Mouse (Mus musculus) testis, adult 2 months (tissue): ENCODE results near the gene Ldlrad2. TPM values are rescaled to one million over a fixed set of nuclear protein-coding genes. Genes with fewer than 3 reads are reported as not detected.

Experiments used
- H3K27ac ChIP-seq: fragments of 200-500 bp; 2 replicates; pipeline ENCODE4 v1.5.1; 2012; ENCODE audit warnings: low read depth, low read length; ENCODE audit not compliant: control insufficient read depth, insufficient read depth
- H3K27me3 ChIP-seq: fragments of 200-500 bp; 2 replicates; pipeline ENCODE4 v1.6.1; 2012; ENCODE audit warnings: mild to moderate bottlenecking, low read length, moderate library complexity; ENCODE audit not compliant: control insufficient read depth, insufficient read depth
- H3K36me3 ChIP-seq: fragments of 200-500 bp; 2 replicates; pipeline ENCODE4 v1.6.1; 2012; ENCODE audit warnings: mild to moderate bottlenecking, low read length; ENCODE audit not compliant: control insufficient read depth, insufficient read depth
- H3K4me1 ChIP-seq: fragments of 200-500 bp; 2 replicates; pipeline ENCODE4 v1.6.1; 2012; ENCODE audit warnings: low read length; ENCODE audit not compliant: control insufficient read depth, insufficient read depth
- H3K4me3 ChIP-seq: fragments of 200-500 bp; 2 replicates; pipeline ENCODE4 v1.5.1; 2012; ENCODE audit warnings: low read depth, mild to moderate bottlenecking, low read length, moderate library complexity, mixed read lengths; ENCODE audit not compliant: control insufficient read depth
- CTCF ChIP-seq: fragments of 200-500 bp; IDR thresholded peaks from 2 replicates; pipeline ENCODE4 v1.5.1; 2012; ENCODE audit warnings: low read depth, mild to moderate bottlenecking, inconsistent platforms, low read length, moderate library complexity; ENCODE audit not compliant: control insufficient read depth, insufficient read depth, insufficient replicate concordance
- POLR2A ChIP-seq: fragments of 200-500 bp; IDR thresholded peaks from 2 replicates; pipeline ENCODE4 v1.6.1; 2012; ENCODE audit warnings: low read depth, mild to moderate bottlenecking, inconsistent platforms, low read length, moderate library complexity; ENCODE audit not compliant: control insufficient read depth
- polyA plus RNA-seq: library from polyadenylated mRNA; depleted of rRNA; stranded (reverse); fragments of >200 nt; gene quantifications from 2 replicates; pipeline ENCODE4 v1.2.3, GENCODE M21; 2012

Gene Ldlrad2
- polyA plus RNA-seq, 1 experiment, result 0.86 TPM

- H3K27ac ChIP-seq, result no peak overlapping the region
- H3K4me3 ChIP-seq, result no peak overlapping the region
- H3K4me1 ChIP-seq, result peaks cover 6% of the 10 kb centered on the region
- no peaks in the 10 kb centered on the region for H3K36me3 ChIP-seq
- TF ChIP-seq POLR2A (no peak), CTCF (peak; percentile 36; the same call in 1 of the 2 replicates)
- H3K27me3 ChIP-seq, result no peaks in the 10 kb centered on the region
These were observed 7.4 kb upstream of the Ldlrad2 start for GRCm38 (mm10) chr4:137581815-137582214.

- no peak for TF ChIP-seq POLR2A
- TF ChIP-seq CTCF, result no peak
These were observed 5.9 kb upstream of the Ldlrad2 start for GRCm38 (mm10) chr4:137580299-137580698.

GRCm38 (mm10) chr4:137579789-137580188, 5.4 kb upstream of the Ldlrad2 start:
- no peak overlapping the region; the same call in 1 of the 2 replicates for H3K27ac ChIP-seq
- TF ChIP-seq CTCF (no peak), POLR2A (no peak)

More at GRCm38 (mm10) chr4:137580299-137580698, 5.9 kb upstream of the Ldlrad2 start:
- H3K36me3 ChIP-seq, result no peaks in the 10 kb centered on the region
- no peak overlapping the region for H3K4me3 ChIP-seq
- peaks cover 6% of the 10 kb centered on the region for H3K4me1 ChIP-seq
- no peaks in the 10 kb centered on the region for H3K27me3 ChIP-seq
- no peak overlapping the region; the same call in 1 of the 2 replicates for H3K27ac ChIP-seq

GRCm38 (mm10) chr4:137578181-137578845, 3.9 kb upstream of the Ldlrad2 start:
- peak overlapping the region; percentile 70 for H3K4me3 ChIP-seq
- H3K27me3 ChIP-seq, result no peaks in the 10 kb centered on the region
- H3K4me1 ChIP-seq, result peaks cover 6% of the 10 kb centered on the region
- H3K27ac ChIP-seq, result no peak overlapping the region
- no peaks in the 10 kb centered on the region for H3K36me3 ChIP-seq
- TF ChIP-seq CTCF (peak; percentile 63; the same call in 1 of the 2 replicates), POLR2A (no peak)

More at GRCm38 (mm10) chr4:137579789-137580188, 5.4 kb upstream of the Ldlrad2 start:
- Histone ChIP-seq H3K4me1 (peaks cover 6% of the 10 kb centered on the region), H3K27me3 (no peaks in the 10 kb centered on the region), H3K4me3 (no peak overlapping the region), H3K36me3 (no peaks in the 10 kb centered on the region)

- Histone ChIP-seq H3K36me3 (no peaks in the 10 kb centered on the region), H3K4me3 (no peak overlapping the region)
- TF ChIP-seq CTCF (no peak), POLR2A (no peak)
These were observed 3.1 kb upstream of the Ldlrad2 start for GRCm38 (mm10) chr4:137577486-137577885.

GRCm38 (mm10) chr4:137569873-137570272, 4.5 kb downstream of the Ldlrad2 start:
- H3K4me1 ChIP-seq, result no peaks in the 10 kb centered on the region
- TF ChIP-seq POLR2A, result no peak
- no peak for TF ChIP-seq CTCF
- H3K4me3 ChIP-seq, result no peak overlapping the region
- no peaks in the 10 kb centered on the region for H3K36me3 ChIP-seq
- H3K27ac ChIP-seq, result no peak overlapping the region
- H3K27me3 ChIP-seq, result no peaks in the 10 kb centered on the region

More at GRCm38 (mm10) chr4:137577486-137577885, 3.1 kb upstream of the Ldlrad2 start:
- Histone ChIP-seq H3K27me3 (no peaks in the 10 kb centered on the region), H3K27ac (no peak overlapping the region), H3K4me1 (peaks cover 6% of the 10 kb centered on the region)

- no peak for TF ChIP-seq CTCF
- no peaks in the 10 kb centered on the region for H3K27me3 ChIP-seq
- H3K4me3 ChIP-seq, result no peak overlapping the region
- no peak overlapping the region for H3K27ac ChIP-seq
- H3K4me1 ChIP-seq, result peaks cover 5% of the 10 kb centered on the region
- H3K36me3 ChIP-seq, result no peaks in the 10 kb centered on the region
These were observed 17.6 kb downstream of the Ldlrad2 start for GRCm38 (mm10) chr4:137556673-137557210.

- H3K4me3 ChIP-seq, result no peak overlapping the region
- no peaks in the 10 kb centered on the region for H3K27me3 ChIP-seq
- no peaks in the 10 kb centered on the region for H3K4me1 ChIP-seq
- H3K36me3 ChIP-seq, result no peaks in the 10 kb centered on the region
- TF ChIP-seq CTCF, result no peak
- no peak for TF ChIP-seq POLR2A
- no peak overlapping the region for H3K27ac ChIP-seq
These were observed 20.9 kb downstream of the Ldlrad2 start for GRCm38 (mm10) chr4:137553466-137553865.
